Mouse (Mus musculus) layer of hippocampus, postnatal 10 days (tissue): ENCODE measurements around the gene Inava. TPM values are rescaled to one million over a fixed set of nuclear protein-coding genes. Genes with fewer than 3 reads are reported as not detected.
A peak's percentile ranks its signal among the peaks of the same experiment; 100 is the strongest.

ENCODE experiments used
- DNase-seq, 2 experiments: peaks; one replicate each; pipeline ENCODE4 v3.0.0; 2021; ENCODE audit warnings: low spot score in 2 of 2
- long read RNA-seq: library from polyadenylated mRNA; stranded (forward); transcript quantifications from one replicate; pipeline ENCODE4 v2.0.0, GENCODE M21; 2023
- total RNA-seq, 2 experiments: library from RNA; stranded (reverse); gene quantifications; 2 replicates each; pipeline ENCODE4 v1.2.3; 2021

Inava gene
- total RNA-seq, result 1 to 10 TPM; 7.6 TPM
- long read RNA-seq, transcript Inava-201 (10 exons, 2,988 nt), result major isoform, 5 of 9 reads
- long read RNA-seq, partial matches to known transcripts, result 1 of 9 reads
- long read RNA-seq, other reads (novel, unspliced or antisense), result 3 of 9 reads

GRCm38 (mm10) chr1:136233892-136234594, at the start of gene Inava:
Inava (minus strand) TSS chr1:136234264.
- peak; percentile 57 to 64 for DNase-seq

GRCm38 (mm10) chr1:136277366-136277765, 43.3 kb upstream of the Inava start:
- no peak for DNase-seq

GRCm38 (mm10) chr1:136268224-136268623, 34.2 kb upstream of the Inava start:
- DNase-seq, result no peak

GRCm38 (mm10) chr1:136266127-136266526, 32.1 kb upstream of the Inava start:
- DNase-seq, result no peak

GRCm38 (mm10) chr1:136263355-136263754, 29.3 kb upstream of the Inava start:
- DNase-seq, result no peak

- DNase-seq, result no peak
These were observed 26.7 kb upstream of the Inava start, which contains the start of gene Gpr25 for GRCm38 (mm10) chr1:136260635-136261238. Gpr25 (minus strand) TSS chr1:136260873.

- peak; percentile 71 to 81 for DNase-seq
These were observed 26.0 kb upstream of the Inava start for GRCm38 (mm10) chr1:136259893-136260634.

GRCm38 (mm10) chr1:136259543-136259892, 25.5 kb upstream of the Inava start:
- DNase-seq, result no peak

- DNase-seq, result no peak
These were observed 24.4 kb upstream of the Inava start for GRCm38 (mm10) chr1:136258495-136258894.

GRCm38 (mm10) chr1:136255657-136256056, 21.6 kb upstream of the Inava start:
- no peak for DNase-seq

GRCm38 (mm10) chr1:136255174-136255573, 21.1 kb upstream of the Inava start:
- no peak for DNase-seq

GRCm38 (mm10) chr1:136254503-136255065, 20.5 kb upstream of the Inava start:
- DNase-seq, result no peak

- DNase-seq, result no peak
These were observed 19.4 kb upstream of the Inava start for GRCm38 (mm10) chr1:136253472-136253871.

- DNase-seq, result no peak
These were observed 15.6 kb upstream of the Inava start for GRCm38 (mm10) chr1:136249662-136250061.

- no peak for DNase-seq
These were observed 13.3 kb upstream of the Inava start for GRCm38 (mm10) chr1:136247393-136247792.

GRCm38 (mm10) chr1:136244469-136244868, 10.4 kb upstream of the Inava start:
- no peak for DNase-seq

- no peak for DNase-seq
These were observed 7.7 kb upstream of the Inava start for GRCm38 (mm10) chr1:136241801-136242200.

- no peak for DNase-seq
These were observed 4.4 kb upstream of the Inava start for GRCm38 (mm10) chr1:136238495-136238894.

GRCm38 (mm10) chr1:136234595-136235092, 580 bp upstream of the Inava start:
- DNase-seq, result no peak

GRCm38 (mm10) chr1:136232986-136233790, 876 bp downstream of the Inava start:
- DNase-seq, result no peak
